Mouse (Mus musculus): ENCODE results near the gene Hnf1a.
"Not testable (repeated sequence)": the region's sequence is repeated elsewhere in the genome, so short reads cannot be mapped to it uniquely, and the experiment has no call there.

The Hnf1a gene

GRCm38 (mm10) chr5:114945072-114945471 is 25.8 kb downstream of the Hnf1a start:
- no peak for DNase-seq (ENCODE audit: low read depth, low spot score)

DNA sequence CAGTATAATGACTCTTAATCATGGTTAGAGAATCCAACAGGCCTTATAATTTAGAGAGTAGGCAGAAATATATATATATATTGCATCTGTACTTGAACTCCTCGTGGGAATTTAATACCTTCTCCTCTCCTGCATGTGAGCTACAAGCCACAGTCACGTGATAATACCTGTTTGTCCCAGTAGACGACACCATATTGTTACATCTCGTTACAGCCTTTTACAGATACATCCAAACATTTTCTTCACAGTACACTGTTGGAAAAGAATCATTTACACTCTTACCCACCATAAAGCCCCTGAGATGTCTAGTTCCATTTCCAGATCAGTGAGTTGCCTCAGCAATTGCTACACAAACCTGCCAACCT is 28.1 kb downstream of the Hnf1a start:
- no peak for DNase-seq (ENCODE audit: low read depth, low spot score)

DNA sequence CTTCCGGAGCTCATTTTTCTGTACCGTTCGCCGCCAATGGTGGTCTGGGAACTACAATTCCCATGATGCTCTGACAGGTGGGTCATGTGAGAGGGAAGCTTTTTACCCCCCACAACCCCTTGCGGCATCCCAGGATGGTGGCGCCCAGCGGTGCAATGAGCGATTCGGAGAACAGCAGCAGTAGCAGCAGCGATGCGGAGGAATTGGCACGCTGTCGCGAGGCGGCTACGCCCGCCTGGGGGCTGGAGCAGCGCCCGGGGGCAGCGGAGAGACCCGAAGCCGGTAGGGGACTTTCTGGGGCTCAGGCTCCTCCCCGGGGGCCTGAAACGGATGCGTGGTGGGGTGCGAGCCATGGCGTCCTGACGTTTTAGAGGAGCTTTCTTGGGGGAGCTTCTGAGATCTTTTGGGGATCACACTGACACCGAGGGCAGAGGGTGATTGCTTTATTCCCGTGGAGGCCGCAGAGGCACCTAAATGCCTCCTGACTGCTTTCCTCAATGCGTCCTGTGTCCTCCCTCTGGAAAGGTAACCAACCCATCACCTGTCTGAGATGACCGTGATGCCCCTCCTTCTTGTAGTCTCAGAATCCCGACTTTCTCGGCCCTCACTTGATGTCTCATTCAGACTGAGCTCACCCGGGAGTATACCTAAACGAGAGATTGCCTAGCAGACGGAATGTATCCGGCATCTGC is 28.7 kb downstream of the Hnf1a start, which contains the start of gene 2210016L21Rik:
Gene 2210016L21Rik, plus strand, starts transcription at position 85 of the 692 bp plus-strand sequence.
- DNase-seq (ENCODE audit: low read depth, low spot score), result peak; percentile 71

DNA sequence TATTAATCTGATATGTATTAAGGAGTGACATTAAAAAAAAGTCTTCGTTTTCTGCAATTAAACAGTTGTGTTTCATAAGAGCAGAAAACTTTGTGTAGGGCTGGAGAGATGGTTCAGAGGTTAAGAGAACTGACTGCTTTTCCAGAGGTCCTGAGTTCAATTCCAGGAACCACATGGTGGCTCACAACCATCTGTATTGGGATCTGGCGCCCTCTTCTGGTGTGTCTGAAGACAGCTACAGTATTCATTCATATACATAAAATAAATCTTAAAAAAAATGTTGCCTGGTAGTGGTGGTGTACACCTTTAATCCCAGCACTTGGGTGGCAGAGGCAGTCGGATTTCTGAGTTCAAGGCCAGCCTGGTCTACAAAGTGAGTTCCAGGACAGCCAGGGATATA is 29.8 kb downstream of the Hnf1a start:
- not testable (repeated sequence) for DNase-seq (ENCODE audit: low read depth, low spot score)

- DNase-seq (ENCODE audit: low read depth, low spot score), result no peak
These were observed 35.1 kb downstream of the Hnf1a start for GRCm38 (mm10) chr5:114935838-114936237.

- DNase-seq (ENCODE audit: low read depth, low spot score), result no peak
These were observed 37.7 kb downstream of the Hnf1a start for GRCm38 (mm10) chr5:114933206-114933605.

GRCm38 (mm10) chr5:114931626-114932025 is 39.3 kb downstream of the Hnf1a start:
- DNase-seq (ENCODE audit: low read depth, low spot score), result no peak

- DNase-seq (ENCODE audit: low read depth, low spot score), result peak; percentile 30
These were observed 44.1 kb downstream of the Hnf1a start for GRCm38 (mm10) chr5:114926753-114927152.

DNA sequence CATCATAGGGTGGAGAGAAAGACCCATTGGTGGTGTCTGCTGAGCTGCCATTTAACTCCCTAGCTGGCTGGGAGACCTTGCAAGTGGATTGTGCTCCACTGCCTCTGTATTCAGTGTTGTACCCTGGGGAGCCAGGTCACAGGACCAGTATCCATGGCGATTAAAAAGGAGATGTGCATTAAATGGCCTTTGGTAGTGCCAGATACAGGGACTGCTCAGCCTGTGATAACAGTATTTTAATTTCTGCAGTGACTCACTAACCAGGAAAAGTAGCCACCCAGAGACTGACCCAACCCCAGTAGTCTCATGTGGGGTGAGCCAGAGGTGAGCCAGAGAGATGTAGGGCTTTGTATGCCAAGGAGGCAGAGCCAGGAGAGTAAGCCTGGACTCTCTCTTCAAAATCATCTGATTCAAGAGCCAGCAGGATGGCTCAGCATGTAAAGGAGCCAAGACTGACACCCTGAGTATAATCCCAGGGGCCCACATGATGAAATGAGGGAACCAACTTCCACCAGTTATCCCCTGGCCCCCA is 44.7 kb downstream of the Hnf1a start:
- DNase-seq (ENCODE audit: low read depth, low spot score), result peak; percentile 39

DNA sequence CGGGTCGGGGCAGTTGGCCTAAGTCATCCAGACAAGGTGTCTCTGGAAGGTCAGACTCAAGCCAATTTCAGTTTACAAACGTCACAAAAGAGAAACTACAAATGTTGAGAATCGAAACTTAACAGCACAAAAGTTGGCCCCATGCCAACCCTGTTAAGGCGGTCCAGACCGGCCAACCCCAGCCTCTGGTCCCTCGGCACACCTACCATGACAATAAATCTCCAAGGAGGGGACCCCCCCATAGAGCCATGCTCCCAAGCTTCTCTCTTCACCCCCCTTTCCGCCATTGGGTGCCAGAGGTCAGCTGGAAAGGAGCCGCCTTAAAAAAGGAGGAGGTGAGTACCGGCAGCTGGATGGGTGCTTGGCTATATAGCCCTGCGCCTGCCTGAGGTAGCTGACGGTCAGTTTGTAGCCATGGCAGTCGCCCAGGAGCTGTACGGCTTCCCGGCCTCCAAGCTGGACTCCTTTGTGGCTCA is 47.9 kb downstream of the Hnf1a start, which contains the start of gene Oasl1:
Gene Oasl1, plus strand, starts transcription at position 243 of the 476 bp plus-strand sequence.
- DNase-seq (ENCODE audit: low read depth, low spot score), result peak; percentile 56

GRCm38 (mm10) chr5:114922366-114922731 is 48.5 kb downstream of the Hnf1a start:
- no peak for DNase-seq (ENCODE audit: low read depth, low spot score)

GRCm38 (mm10) chr5:114921551-114922365 is 49.1 kb downstream of the Hnf1a start:
- DNase-seq (ENCODE audit: low read depth, low spot score), result peak; percentile 29

- DNase-seq (ENCODE audit: low read depth, low spot score), result not testable (repeated sequence)
These were observed 53.5 kb downstream of the Hnf1a start for GRCm38 (mm10) chr5:114917357-114917756.

- no peak for DNase-seq (ENCODE audit: low read depth, low spot score)
These were observed 54.1 kb downstream of the Hnf1a start for GRCm38 (mm10) chr5:114916777-114917176.

DNA sequence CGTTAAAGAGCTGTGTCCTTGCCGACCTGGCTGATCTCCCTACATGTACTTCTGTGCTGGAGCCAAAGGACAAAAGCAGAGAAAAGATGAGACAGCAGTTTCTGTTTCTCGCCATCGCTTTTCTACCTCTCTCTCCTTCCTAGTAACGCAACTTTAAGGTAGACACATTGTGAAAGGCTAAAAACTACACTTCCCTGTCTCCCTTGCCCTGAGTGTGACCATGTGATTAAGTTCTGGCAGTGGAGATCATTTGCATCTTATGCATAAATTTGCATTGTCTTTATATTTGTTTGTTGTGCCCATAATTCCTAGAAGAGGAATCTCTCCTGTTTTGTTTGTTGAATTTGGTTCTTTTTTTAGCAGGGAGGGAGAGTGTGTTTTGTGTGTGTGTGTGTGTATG is 55.0 kb downstream of the Hnf1a start:
- DNase-seq (ENCODE audit: low read depth, low spot score), result no peak

DNA sequence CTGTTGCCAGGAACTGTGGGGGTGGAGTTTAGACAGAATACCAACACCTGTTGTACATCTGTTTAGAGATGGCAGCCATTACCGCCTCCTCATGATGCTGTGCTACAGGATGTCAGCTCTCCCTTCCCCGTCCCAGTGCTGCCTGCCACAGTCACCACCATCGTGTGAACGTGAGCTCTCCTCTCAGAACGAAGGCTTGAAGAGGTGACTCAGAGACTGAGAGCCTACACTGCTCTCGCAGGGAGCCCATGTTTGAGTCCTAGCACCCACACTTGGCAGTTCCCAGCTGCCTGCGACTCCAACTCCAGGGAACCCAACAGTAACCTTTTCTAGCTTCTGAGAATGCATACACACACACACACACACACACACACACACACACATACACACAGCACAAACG is 56.0 kb downstream of the Hnf1a start:
- DNase-seq (ENCODE audit: low read depth, low spot score), result no peak

- DNase-seq (ENCODE audit: low read depth, low spot score), result no peak
These were observed 57.2 kb downstream of the Hnf1a start for GRCm38 (mm10) chr5:114913686-114914085.

- DNase-seq (ENCODE audit: low read depth, low spot score), result no peak
These were observed 62.1 kb downstream of the Hnf1a start for GRCm38 (mm10) chr5:114908598-114909305.

GRCm38 (mm10) chr5:114902413-114902812 is 68.5 kb downstream of the Hnf1a start:
- DNase-seq (ENCODE audit: low read depth, low spot score), result no peak
